Mouse (Mus musculus) spleen, adult 2 months (tissue): ENCODE results near the gene Gna12.

Source experiments
- CTCF ChIP-seq: fragments of 200-500 bp; IDR thresholded peaks from 2 replicates; pipeline ENCODE4 v1.5.1; 2011; ENCODE audit warnings: mild to moderate bottlenecking, inconsistent platforms; ENCODE audit not compliant: insufficient read depth, insufficient read length, insufficient replicate concordance; ENCODE audit errors: extremely low read depth
- POLR2A ChIP-seq: fragments of 200-500 bp; IDR thresholded peaks from 2 replicates; pipeline ENCODE4 v1.6.1; 2011; ENCODE audit warnings: low read depth, low read length, inconsistent platforms

GRCm38 (mm10) chr5:140798158-140798557 lies 32.1 kb downstream of the Gna12 start:
- TF ChIP-seq CTCF, result no peak
- TF ChIP-seq POLR2A, result no peak
